24 mouse cellular contexts compared by ENCODE assay signal in the genomic region with DNA sequence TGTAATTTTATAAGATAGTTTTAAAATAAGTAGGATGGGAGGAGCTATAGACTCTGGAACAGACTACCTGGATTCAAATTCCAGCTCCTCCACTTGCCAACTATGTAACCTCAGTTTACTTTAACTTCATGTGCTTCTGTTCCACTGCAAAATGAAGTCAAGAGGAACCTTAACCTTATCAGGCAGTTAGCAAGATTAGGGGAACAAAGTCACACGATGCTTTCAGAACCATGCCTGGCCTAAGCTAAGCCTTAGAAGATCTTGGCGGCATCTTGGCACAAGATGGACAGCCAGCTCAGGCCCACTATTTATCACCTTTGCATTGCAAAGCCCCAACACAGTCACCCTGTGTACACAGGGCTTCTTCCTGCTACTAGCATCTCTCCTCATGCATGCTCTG. TPM values are rescaled to one million over a fixed set of nuclear protein-coding genes. Genes with fewer than 3 reads are reported as not detected.
DNase-seq lines count a peak whose midpoint lies in the region; ATAC-seq and TF ChIP-seq lines count a peak whose summit lies in the region.
"Had no signal": no experiment of that assay in that cellular context is flagged by ENCODE, and none has a peak within 500 bp of the region (broad histone marks: within the 10 kb centered on the region; RNA-seq: fewer than 3 reads in every experiment).

No protein-coding gene starts in this region.

- peak in 1 of 2 experiments; percentile 61; a peak in 3 of 4 replicates for TF ChIP-seq EP300 in MEL (IDR thresholded peaks at IDR 0.05; ENCODE audit: low read depth in 1 of 2, low read length in 2 of 2)

- no peak for TF ChIP-seq POLR2A in liver, adult 2 months (IDR thresholded peaks at IDR 0.05; ENCODE audit: extremely low read depth, insufficient read depth, low read length)
- no peak for TF ChIP-seq POLR2A in MEL (IDR thresholded peaks at IDR 0.05; ENCODE audit: control insufficient read depth in 1 of 2, insufficient read depth in 1 of 2, low read depth in 1 of 2, low read length in 2 of 2, poor library complexity in 1 of 2)

- H3K4me1 ChIP-seq in intestine, postnatal 0 days (replicated peaks; ENCODE audit: control insufficient read depth, insufficient read depth, low read length) = peaks cover 17% of the 10 kb centered on the region; the same call in 1 of the 2 replicates
- H3K4me1 ChIP-seq in intestine, embryonic 15.5 days (replicated peaks) = peaks cover 17% of the 10 kb centered on the region
- H3K4me1 ChIP-seq in liver, adult 2 months (ENCODE audit: control insufficient read depth, insufficient read depth, low read length) = peaks cover 28% of the 10 kb centered on the region
- H3K4me1 ChIP-seq in liver, embryonic 11.5 days (replicated peaks; ENCODE audit: control insufficient read depth, insufficient read depth, low read length) = peaks cover 24% of the 10 kb centered on the region
- peaks cover 11 to 30% of the 10 kb centered on the region in 2 experiments for H3K4me1 ChIP-seq in MEL (ENCODE audit: control insufficient read depth in 1 of 2, insufficient read depth in 2 of 2, low read length in 2 of 2)

- no peak for TF ChIP-seq CTCF in intestine, postnatal 0 days (IDR thresholded peaks at IDR 0.05; ENCODE audit: low read depth)
- no peak for TF ChIP-seq CTCF in liver, adult 2 months (IDR thresholded peaks at IDR 0.05; ENCODE audit: low read depth, low read length)
- TF ChIP-seq CTCF in MEL (IDR thresholded peaks at IDR 0.05 in 2 of 3, conservative IDR thresholded peaks at IDR 0.05 in 1 of 3; ENCODE audit: control insufficient read depth in 1 of 3, insufficient read depth in 1 of 3, low read depth in 2 of 3, low read length in 3 of 3, poor library complexity in 1 of 3, severe bottlenecking in 1 of 3) = no peak

- H3K27me3 ChIP-seq in intestine, postnatal 0 days (replicated peaks; ENCODE audit: control insufficient read depth, insufficient read depth, low read length) = no peaks in the 10 kb centered on the region
- no peaks in the 10 kb centered on the region for H3K27me3 ChIP-seq in intestine, embryonic 15.5 days (replicated peaks)
- H3K27me3 ChIP-seq in liver, adult 2 months (ENCODE audit: control insufficient read depth, insufficient read depth, low read length) = no peaks in the 10 kb centered on the region
- no peaks in the 10 kb centered on the region for H3K27me3 ChIP-seq in liver, embryonic 11.5 days (replicated peaks; ENCODE audit: control insufficient read depth, insufficient read depth, low read length)
- no peaks in the 10 kb centered on the region for H3K27me3 ChIP-seq in MEL (ENCODE audit: control insufficient read depth in 1 of 2, insufficient read depth in 2 of 2, low read length in 2 of 2)
- H3K27me3 ChIP-seq: embryonic facial prominence, embryonic 13.5 days; embryonic facial prominence, embryonic 15.5 days; Patski had no signal

- no peaks in the 10 kb centered on the region for H3K9me3 ChIP-seq in intestine, postnatal 0 days (ENCODE audit: control insufficient read depth)
- no peaks in the 10 kb centered on the region for H3K9me3 ChIP-seq in intestine, embryonic 15.5 days
- H3K9me3 ChIP-seq in liver, embryonic 11.5 days (ENCODE audit: control insufficient read depth, low read length) = no peaks in the 10 kb centered on the region
- H3K9me3 ChIP-seq in MEL (replicated peaks; ENCODE audit: insufficient read depth, low read length) = no peaks in the 10 kb centered on the region
- H3K9me3 ChIP-seq: embryonic facial prominence, embryonic 13.5 days; embryonic facial prominence, embryonic 15.5 days; forebrain, embryonic 10.5 days; forebrain, embryonic 12.5 days had no signal

- peaks cover 37% of the 10 kb centered on the region; the same call in 1 of the 2 replicates for H3K79me2 ChIP-seq in liver, adult 2 months (ENCODE audit: control insufficient read depth, insufficient read depth, low read length)
- no peaks in the 10 kb centered on the region; the same call in 1 of the 2 replicates for H3K79me2 ChIP-seq in MEL (ENCODE audit: control insufficient read depth, insufficient read depth, low read length, poor library complexity)

- ATAC-seq in intestine, postnatal 0 days = no peak
- ATAC-seq in intestine, embryonic 15.5 days = no peak
- no peak for ATAC-seq in liver, embryonic 11.5 days (replicated peaks; ENCODE audit: low FRiP score)
- ATAC-seq: activated CD4-positive, CD25-positive, alpha-beta regulatory T cell, adult 4 months; forebrain, embryonic 14.5 days; forebrain, embryonic 16.5 days; Patski had no signal

- peak; percentile 34 for DNase-seq in liver, adult 2 months (ENCODE audit: extremely low read depth, low read depth, low spot score)
- no peak for DNase-seq in liver, embryonic 11.5 days (ENCODE audit: low spot score)
- DNase-seq in MEL (ENCODE audit: low read depth, low spot score) = peak; percentile 72
- DNase-seq in cerebellum, postnatal 14 days = no peak
- DNase-seq: adrenal gland, adult 8-10 months; adrenal gland, postnatal 14 days; adrenal gland, postnatal 36 days; cerebellum, adult 11-12 months; cerebellum, adult 2 months; cerebellum, adult 9-10 months; cerebellum, postnatal 10 days; cerebellum, postnatal 36 days; embryo, embryonic 11 days had no signal

- H3K9ac ChIP-seq in intestine, postnatal 0 days (ENCODE audit: low read depth, low read length) = no peak overlapping the region
- H3K9ac ChIP-seq in intestine, embryonic 15.5 days = no peak overlapping the region
- H3K9ac ChIP-seq in liver, adult 2 months (ENCODE audit: low read depth, low read length) = no peak overlapping the region
- H3K9ac ChIP-seq in liver, embryonic 11.5 days (ENCODE audit: low read depth, low read length) = no peak overlapping the region
- H3K9ac ChIP-seq in MEL (ENCODE audit: control insufficient read depth, low read depth, low read length, poor library complexity, severe bottlenecking) = no peak overlapping the region
- H3K9ac ChIP-seq: embryonic facial prominence, embryonic 15.5 days; forebrain, embryonic 12.5 days had no signal

- H3K4me3 ChIP-seq in intestine, postnatal 0 days (ENCODE audit: low read depth, low read length) = no peak overlapping the region
- no peak overlapping the region for H3K4me3 ChIP-seq in intestine, embryonic 15.5 days (replicated peaks)
- no peak overlapping the region for H3K4me3 ChIP-seq in liver, adult 2 months (ENCODE audit: insufficient read depth, low read depth, low read length)
- H3K4me3 ChIP-seq in liver, embryonic 11.5 days (ENCODE audit: low read depth, low read length) = no peak overlapping the region
- H3K4me3 ChIP-seq in MEL (ENCODE audit: control insufficient read depth in 1 of 2, insufficient read depth in 1 of 2, low read depth in 2 of 2, low read length in 2 of 2) = no peak overlapping the region
- H3K4me3 ChIP-seq: embryonic facial prominence, embryonic 13.5 days; embryonic facial prominence, embryonic 15.5 days; erythroblast, embryonic 14.5 days; forebrain, embryonic 10.5 days; forebrain, embryonic 12.5 days had no signal

- H3K27ac ChIP-seq in intestine, postnatal 0 days (ENCODE audit: low read depth, low read length) = no peak overlapping the region
- H3K27ac ChIP-seq in intestine, embryonic 15.5 days = no peak overlapping the region
- no peak overlapping the region for H3K27ac ChIP-seq in liver, adult 2 months (replicated peaks; ENCODE audit: insufficient read depth, low read depth, low read length)
- H3K27ac ChIP-seq in liver, embryonic 11.5 days (ENCODE audit: low read depth, low read length) = no peak overlapping the region
- H3K27ac ChIP-seq in MEL (ENCODE audit: control insufficient read depth, low read depth, low read length) = no peak overlapping the region
- H3K27ac ChIP-seq: embryonic facial prominence, embryonic 13.5 days; embryonic facial prominence, embryonic 15.5 days; forebrain, embryonic 10.5 days; forebrain, embryonic 12.5 days had no signal

- TF ChIP-seq RAD21 in MEL (IDR thresholded peaks at IDR 0.05; ENCODE audit: low read depth, low read length) = no peak

- 42% methylated on average over 2 of the region's 2 CpGs for WGBS in intestine, postnatal 0 days
- 80% methylated on average over 2 of the region's 2 CpGs for WGBS in intestine, embryonic 15.5 days
- WGBS in liver, adult 2 months = 59% methylated on average over 2 of the region's 2 CpGs
- WGBS in liver, embryonic 11.5 days = 36% methylated on average over 2 of the region's 2 CpGs

- H3K4me2 ChIP-seq in intestine, postnatal 0 days (replicated peaks; ENCODE audit: low read depth) = 0 out of 2 replicates have a peak overlapping the region, but pooled peaks have one; percentile 96
- H3K4me2 ChIP-seq in intestine, embryonic 15.5 days (replicated peaks) = no peak overlapping the region
- no peak overlapping the region for H3K4me2 ChIP-seq in liver, embryonic 11.5 days
- H3K4me2 ChIP-seq: embryonic facial prominence, embryonic 13.5 days; embryonic facial prominence, embryonic 15.5 days; forebrain, embryonic 12.5 days had no signal

- no peaks in the 10 kb centered on the region for H3K36me3 ChIP-seq in intestine, postnatal 0 days (ENCODE audit: control insufficient read depth, insufficient read depth)
- H3K36me3 ChIP-seq in intestine, embryonic 15.5 days = no peaks in the 10 kb centered on the region
- no peaks in the 10 kb centered on the region for H3K36me3 ChIP-seq in liver, adult 2 months (ENCODE audit: control insufficient read depth, insufficient read depth, low read length)
- no peaks in the 10 kb centered on the region for H3K36me3 ChIP-seq in liver, embryonic 11.5 days (ENCODE audit: control insufficient read depth, insufficient read depth, low read length)
- peaks cover 0 to 23% of the 10 kb centered on the region in 2 experiments; a peak in 2 of 4 replicates for H3K36me3 ChIP-seq in MEL (ENCODE audit: control insufficient read depth in 1 of 2, insufficient read depth in 2 of 2, low read length in 2 of 2)
- H3K36me3 ChIP-seq: embryonic facial prominence, embryonic 13.5 days; embryonic facial prominence, embryonic 15.5 days; forebrain, embryonic 10.5 days; forebrain, embryonic 12.5 days had no signal

TF ChIP-seq in MEL, 35 proteins besides CTCF, POLR2A, EP300 and RAD21 (continues in another document):
- no peak for TF ChIP-seq GABPA (IDR thresholded peaks at IDR 0.05; ENCODE audit: low read depth, low read length)
- peak; percentile 87 for TF ChIP-seq BHLHE40 (IDR thresholded peaks at IDR 0.05; ENCODE audit: borderline replicate concordance, low read depth, low read length)
- TF ChIP-seq E2F4 (IDR thresholded peaks at IDR 0.05; ENCODE audit: borderline replicate concordance, low read depth, low read length) = no peak
- no peak for TF ChIP-seq CHD1 (IDR thresholded peaks at IDR 0.05; ENCODE audit: low read depth, low read length)
- no peak for TF ChIP-seq MAFK (IDR thresholded peaks at IDR 0.05; ENCODE audit: borderline replicate concordance, low read depth, low read length)

RNA-seq across cellular contexts. Expression of gene Tbc1d14, which starts 14.1 kb away (rescaled TPM):
- 16.8 and 17.2 TPM in 2 replicates for polyA plus RNA-seq in intestine, postnatal 0 days (2015; fragmentation: Nextera tagmentation; extraction: Ambion mirVana)
- polyA plus RNA-seq in intestine, embryonic 15.5 days (2015; fragmentation: Nextera tagmentation; extraction: Ambion mirVana) = 30.0 and 30.3 TPM in 2 replicates
- total RNA-seq in liver, adult 2 months (2014; rRNA removed) = 5.4 and 8.2 TPM in 2 replicates
- 8.4 and 8.9 TPM in 2 replicates for polyA plus RNA-seq in liver, adult 2 months (2012; rRNA removed)
- polyA plus RNA-seq in liver, embryonic 11.5 days (2014; fragmentation: Nextera tagmentation; extraction: Ambion mirVana) = 26.0 and 30.2 TPM in 2 replicates
- 7.3 and 9.6 TPM in 2 replicates for total RNA-seq in MEL (2012; rRNA removed)
- 10 to 100 TPM in 1 of 2 experiments, not detected in 1; 35.6 TPM for polyA plus RNA-seq in MEL (2012; ENCODE audit: insufficient read depth in 1 of 2, insufficient read length in 2 of 2, low read depth in 1 of 2, low replicate concordance in 2 of 2, missing spikeins in 1 of 2)

Comparison
In these comparisons a context has a peak if more than half of its experiments do, and no peak if none do; other contexts are left out.
1. DNase-seq: peak in liver, adult 2 months (single experiment) and MEL (single experiment); none in liver, embryonic 11.5 days (single experiment) and cerebellum, postnatal 14 days (0 of 2).